Mouse (Mus musculus) right cerebral cortex, adult 18-20 months (tissue): ENCODE data around the gene Ccdc43.
A peak's percentile ranks its signal among the peaks of the same experiment; 100 is the strongest.

Experiments
- DNase-seq: peaks from one replicate; pipeline ENCODE4 v3.0.0; 2022; ENCODE audit warnings: mixed read lengths

Ccdc43 gene

DNA sequence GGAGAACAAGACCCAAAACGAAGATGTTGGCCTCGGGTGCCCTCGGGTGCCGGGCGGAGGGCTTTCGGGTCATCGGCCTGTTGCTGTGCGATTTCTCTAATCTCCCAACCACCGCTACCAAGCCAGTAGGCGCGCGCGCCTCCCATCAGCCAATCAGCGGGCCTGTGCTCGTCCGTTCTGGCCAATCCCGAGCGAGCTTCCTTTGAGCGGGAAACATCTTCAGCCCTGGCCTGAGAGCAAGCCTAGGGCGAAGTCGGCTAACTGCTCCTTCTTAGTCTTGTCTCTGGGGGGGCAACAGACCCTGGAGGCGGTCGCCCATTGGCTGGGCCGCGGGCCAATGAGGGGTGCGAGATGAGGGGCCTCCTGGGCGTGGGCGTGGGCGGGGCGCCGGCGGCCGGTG, 32.4 kb downstream of the Ccdc43 start:
- DNase-seq: no peak

GRCm38 (mm10) chr11:102663416-102663815, 34.2 kb downstream of the Ccdc43 start, which contains the start of gene Meioc:
Gene Meioc (plus strand): TSS chr11:102663716.
- no peak for DNase-seq

DNA sequence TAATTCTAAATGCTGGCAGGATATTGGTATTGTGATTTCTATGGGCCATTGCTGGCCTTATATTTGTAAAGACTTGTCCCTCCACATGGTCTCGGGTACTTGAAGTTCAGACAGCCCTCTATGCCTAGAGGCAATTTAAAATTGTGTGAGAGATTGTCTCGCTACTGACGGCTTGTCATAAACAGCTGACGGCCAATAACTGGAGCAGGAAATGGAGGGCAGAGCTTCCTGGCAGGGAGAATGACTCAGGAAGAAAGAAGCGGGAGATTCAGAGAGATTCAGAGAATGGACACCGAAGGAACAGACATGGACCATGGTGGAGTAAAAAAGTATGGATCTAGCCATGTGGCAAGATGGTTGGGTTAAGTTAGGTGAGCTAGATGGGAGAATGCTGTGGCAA, 40.7 kb downstream of the Ccdc43 start:
- DNase-seq: no peak

- DNase-seq: no peak
Measured at GRCm38 (mm10) chr11:102656326-102656926, 41.2 kb downstream of the Ccdc43 start.

GRCm38 (mm10) chr11:102655888-102656287, 41.7 kb downstream of the Ccdc43 start:
- peak; percentile 20 for DNase-seq

- no peak for DNase-seq
Measured at GRCm38 (mm10) chr11:102652844-102653243, 44.7 kb downstream of the Ccdc43 start.

- peak; percentile 48 for DNase-seq
Measured at GRCm38 (mm10) chr11:102651381-102651780, 46.2 kb downstream of the Ccdc43 start.

DNA sequence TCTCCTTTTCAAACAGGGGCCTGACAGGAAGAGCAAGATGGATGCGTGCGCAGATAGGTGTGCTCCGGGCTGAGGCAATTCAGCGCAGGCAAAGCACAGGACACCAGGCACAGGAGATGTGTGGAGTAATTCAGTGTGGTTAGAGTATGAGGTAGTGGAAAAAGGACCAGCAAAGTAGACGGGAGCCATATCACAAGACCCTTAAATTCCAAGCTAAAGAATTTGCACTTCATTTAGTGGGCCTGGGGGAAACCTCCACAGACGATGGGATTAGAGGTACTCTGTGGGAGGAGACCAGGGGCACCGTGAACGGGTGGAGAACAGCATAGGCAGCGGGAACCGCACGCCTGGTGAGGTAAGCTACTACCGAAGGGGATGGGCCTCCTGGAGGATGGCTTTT, 49.7 kb downstream of the Ccdc43 start:
- DNase-seq: no peak

DNA sequence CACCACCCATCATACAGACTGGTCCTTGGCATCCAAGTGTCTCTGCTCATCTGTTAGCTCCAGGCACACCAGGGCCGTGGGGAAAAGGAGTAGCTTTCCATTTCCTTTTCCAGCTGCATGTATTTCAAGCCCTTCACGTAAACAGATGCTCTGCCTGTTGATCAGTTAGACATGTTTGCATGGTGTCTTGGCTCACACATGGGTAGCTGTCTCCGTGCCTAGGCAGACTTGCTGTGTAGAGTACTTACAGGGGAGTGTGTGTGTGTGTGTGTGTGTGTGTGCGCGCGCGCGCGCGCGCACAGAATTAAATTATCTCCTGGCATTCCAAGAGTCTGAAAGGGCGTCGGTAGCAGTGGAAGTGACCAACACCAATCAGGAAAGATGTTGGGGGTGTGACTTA, 51.4 kb downstream of the Ccdc43 start:
- DNase-seq: no peak

- DNase-seq: no peak
Measured at GRCm38 (mm10) chr11:102643891-102644382, 53.6 kb downstream of the Ccdc43 start.

DNA sequence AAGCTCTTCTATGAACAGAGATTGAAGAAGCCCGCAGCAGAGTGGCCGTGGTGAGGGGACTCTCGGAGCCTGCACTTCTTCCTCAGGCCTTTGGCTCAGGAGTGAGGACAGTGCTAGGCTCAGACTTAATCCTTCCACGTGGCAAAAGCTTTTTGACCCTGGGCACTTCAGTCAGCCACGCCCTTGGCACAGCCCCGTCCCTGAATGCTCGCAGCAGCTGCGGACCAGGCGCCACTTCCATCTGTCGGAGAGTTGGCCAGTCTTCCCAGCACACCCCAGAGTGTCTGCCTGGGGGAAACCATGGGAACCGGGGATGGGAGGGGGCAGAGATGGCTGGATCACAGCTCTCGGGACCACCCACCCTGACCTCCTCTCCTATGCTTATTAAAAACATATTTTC, 60.7 kb downstream of the Ccdc43 start:
- no peak for DNase-seq
